Mouse (Mus musculus): ENCODE measurements around the gene Gmeb1.

DNA sequence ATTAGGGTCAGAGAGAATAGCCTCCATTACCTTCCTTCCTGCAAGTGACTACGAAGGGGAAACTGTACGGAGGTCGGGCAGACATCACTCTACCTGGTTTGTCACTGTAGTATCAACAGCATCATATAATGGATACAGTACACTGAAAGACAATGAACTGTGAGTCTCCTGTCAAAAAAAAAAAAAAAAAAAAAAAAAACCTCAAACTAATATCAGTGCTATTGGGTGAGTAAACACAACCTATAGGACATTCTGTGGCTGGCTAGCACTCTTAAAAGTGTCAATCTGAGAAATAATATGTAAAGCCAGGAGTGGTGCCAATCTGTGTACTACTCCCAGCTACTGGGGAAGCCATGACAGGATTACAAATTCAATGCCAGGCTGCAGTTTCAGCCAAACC lies 78.2 kb downstream of the Gmeb1 start:
- no peak for TF ChIP-seq CTCF (IDR thresholded peaks at IDR 0.05; ENCODE audit: low read depth)
- no peak for TF ChIP-seq EP300 (IDR thresholded peaks at IDR 0.05; ENCODE audit: low read depth)

All from liver, embryonic 14.5 days (tissue).